7 mouse cellular contexts compared by ENCODE assay signal in genomic region chr14:59625158-59625805, GRCm38 (mm10). TPM values are rescaled to one million over a fixed set of nuclear protein-coding genes. Genes with fewer than 3 reads are reported as not detected.
A peak's percentile ranks its signal among the peaks of the same experiment; 100 is the strongest.
DNase-seq lines count a peak whose midpoint lies in the region; ATAC-seq and TF ChIP-seq lines count a peak whose summit lies in the region.

Gene Shisa2 (plus strand): TSS chr14:59625308.

- peak; percentile 54 for TF ChIP-seq POLR2A in myocyte (IDR thresholded peaks at IDR 0.05; ENCODE audit: insufficient read length, low read depth)

- no peak within 1 kb of the TSS for H3K27ac ChIP-seq in brown adipose tissue, adult 24 weeks (replicated peaks; ENCODE audit: low read depth, low read length)
- H3K27ac ChIP-seq in forebrain, embryonic 11.5 days (ENCODE audit: low read depth, low read length): peak within 1 kb of the TSS; percentile 75
- peak within 1 kb of the TSS; percentile 89 for H3K27ac ChIP-seq in heart, embryonic 13.5 days (replicated peaks)
- H3K27ac ChIP-seq in kidney, postnatal 0 days: peak within 1 kb of the TSS; percentile 69
- no peak within 1 kb of the TSS for H3K27ac ChIP-seq in liver, embryonic 11.5 days (ENCODE audit: low read depth, low read length)
- H3K27ac ChIP-seq in stomach, postnatal 0 days (replicated peaks): peak within 1 kb of the TSS; percentile 69

- peak; percentile 68 for TF ChIP-seq CTCF in kidney, postnatal 0 days (IDR thresholded peaks at IDR 0.05; ENCODE audit: low read depth)
- TF ChIP-seq CTCF in stomach, postnatal 0 days (IDR thresholded peaks at IDR 0.05; ENCODE audit: low read depth): peak; percentile 79

- H3K36me3 ChIP-seq in forebrain, embryonic 11.5 days (ENCODE audit: control insufficient read depth, insufficient read depth, low read length): no peaks in the 10 kb centered on the region
- H3K36me3 ChIP-seq in heart, embryonic 13.5 days: peaks cover 9% of the 10 kb centered on the region
- H3K36me3 ChIP-seq in kidney, postnatal 0 days (ENCODE audit: insufficient read depth, low read length): no peaks in the 10 kb centered on the region
- H3K36me3 ChIP-seq in liver, embryonic 11.5 days (ENCODE audit: control insufficient read depth, insufficient read depth, low read length): no peaks in the 10 kb centered on the region
- H3K36me3 ChIP-seq in myocyte (ENCODE audit: control insufficient read depth, insufficient read depth): no peaks in the 10 kb centered on the region
- no peaks in the 10 kb centered on the region for H3K36me3 ChIP-seq in stomach, postnatal 0 days (ENCODE audit: control insufficient read depth, insufficient read depth, low read length)

- peak within 1 kb of the TSS; percentile 55 for H3K4me3 ChIP-seq in brown adipose tissue, adult 24 weeks (ENCODE audit: insufficient read depth, low read depth, low read length)
- H3K4me3 ChIP-seq in forebrain, embryonic 11.5 days (ENCODE audit: low read depth, low read length): peak within 1 kb of the TSS; percentile 78
- H3K4me3 ChIP-seq in heart, embryonic 13.5 days: peak within 1 kb of the TSS; percentile 76
- peak within 1 kb of the TSS; percentile 59 for H3K4me3 ChIP-seq in kidney, postnatal 0 days (replicated peaks; ENCODE audit: low read depth, low read length)
- H3K4me3 ChIP-seq in liver, embryonic 11.5 days (ENCODE audit: low read depth, low read length): peak within 1 kb of the TSS; percentile 59
- H3K4me3 ChIP-seq in myocyte: peak within 1 kb of the TSS; percentile 12
- H3K4me3 ChIP-seq in stomach, postnatal 0 days (ENCODE audit: low read depth, low read length): peak within 1 kb of the TSS; percentile 56

- no peaks in the 10 kb centered on the region for H3K4me1 ChIP-seq in brown adipose tissue, adult 24 weeks (ENCODE audit: control insufficient read depth, insufficient read depth, insufficient read length, low read length)
- no peaks in the 10 kb centered on the region for H3K4me1 ChIP-seq in forebrain, embryonic 11.5 days (replicated peaks; ENCODE audit: control insufficient read depth, insufficient read depth, low read length)
- H3K4me1 ChIP-seq in heart, embryonic 13.5 days: peaks cover 29% of the 10 kb centered on the region
- H3K4me1 ChIP-seq in kidney, postnatal 0 days (replicated peaks; ENCODE audit: insufficient read depth, low read length): no peaks in the 10 kb centered on the region
- 0 out of 2 replicates have a peak, but pooled peaks cover 3% of the 10 kb centered on the region for H3K4me1 ChIP-seq in liver, embryonic 11.5 days (replicated peaks; ENCODE audit: control insufficient read depth, insufficient read depth, low read length)
- H3K4me1 ChIP-seq in stomach, postnatal 0 days (replicated peaks; ENCODE audit: control insufficient read depth, insufficient read depth): no peaks in the 10 kb centered on the region

- no peaks in the 10 kb centered on the region; the same call in 1 of the 2 replicates for H3K27me3 ChIP-seq in forebrain, embryonic 11.5 days (ENCODE audit: control insufficient read depth, insufficient read depth, low read length)
- H3K27me3 ChIP-seq in heart, embryonic 13.5 days (replicated peaks): peaks cover 17% of the 10 kb centered on the region
- no peaks in the 10 kb centered on the region for H3K27me3 ChIP-seq in kidney, postnatal 0 days (ENCODE audit: insufficient read depth, low read length)
- peaks cover 33% of the 10 kb centered on the region for H3K27me3 ChIP-seq in liver, embryonic 11.5 days (replicated peaks; ENCODE audit: control insufficient read depth, insufficient read depth, low read length)
- H3K27me3 ChIP-seq in myocyte (ENCODE audit: control insufficient read depth, insufficient read depth, insufficient read length): peaks cover 19% of the 10 kb centered on the region
- no peaks in the 10 kb centered on the region for H3K27me3 ChIP-seq in stomach, postnatal 0 days (ENCODE audit: control insufficient read depth, insufficient read depth, low read length)

- peak; percentile 90 for ATAC-seq in forebrain, embryonic 11.5 days (replicated peaks; ENCODE audit: low FRiP score)
- ATAC-seq in heart, embryonic 13.5 days (ENCODE audit: extremely low read depth, insufficient number of reproducible peaks, low FRiP score, low TSS enrichment): peak; percentile 62
- peak; percentile 80 for ATAC-seq in kidney, postnatal 0 days (replicated peaks; ENCODE audit: low FRiP score, low read depth)
- ATAC-seq in liver, embryonic 11.5 days (replicated peaks; ENCODE audit: low FRiP score): peak; percentile 66
- peak; percentile 86 for ATAC-seq in stomach, postnatal 0 days (ENCODE audit: low FRiP score, low TSS enrichment)

- TF ChIP-seq EP300 in stomach, postnatal 0 days (optimal IDR thresholded peaks at IDR 0.05): no peak

- H3K79me2 ChIP-seq in myocyte (ENCODE audit: control insufficient read depth, insufficient read depth): no peaks in the 10 kb centered on the region

- peak; percentile 94 for DNase-seq in forebrain, embryonic 11.5 days (ENCODE audit: low spot score)
- DNase-seq in kidney, postnatal 0 days (ENCODE audit: low spot score): peak; percentile 89
- DNase-seq in liver, embryonic 11.5 days (ENCODE audit: low spot score): peak; percentile 77
- peak; percentile 88 for DNase-seq in stomach, postnatal 0 days (ENCODE audit: low spot score)

- WGBS in forebrain, embryonic 11.5 days: under 1% methylated on average over 64 of the region's 65 CpGs
- under 1% methylated on average over 60 of the region's 65 CpGs for WGBS in heart, embryonic 13.5 days
- under 1% methylated on average over 57 of the region's 65 CpGs for WGBS in kidney, postnatal 0 days
- WGBS in liver, embryonic 11.5 days: under 1% methylated on average over 63 of the region's 65 CpGs
- under 1% methylated on average over 56 of the region's 65 CpGs for WGBS in stomach, postnatal 0 days

- H3K9me3 ChIP-seq in forebrain, embryonic 11.5 days (ENCODE audit: control insufficient read depth, low read length): no peaks in the 10 kb centered on the region
- no peaks in the 10 kb centered on the region for H3K9me3 ChIP-seq in heart, embryonic 13.5 days
- H3K9me3 ChIP-seq in kidney, postnatal 0 days (replicated peaks; ENCODE audit: low read length): no peaks in the 10 kb centered on the region
- H3K9me3 ChIP-seq in liver, embryonic 11.5 days (ENCODE audit: control insufficient read depth, low read length): no peaks in the 10 kb centered on the region
- no peaks in the 10 kb centered on the region for H3K9me3 ChIP-seq in stomach, postnatal 0 days (ENCODE audit: control insufficient read depth, low read length)

- H3ac ChIP-seq in myocyte (ENCODE audit: control insufficient read depth, insufficient read length): peak within 1 kb of the TSS; percentile 29

- peak within 1 kb of the TSS; percentile 62 for H3K4me2 ChIP-seq in forebrain, embryonic 11.5 days (ENCODE audit: low read depth, low read length, severe bottlenecking)
- H3K4me2 ChIP-seq in heart, embryonic 13.5 days: peak within 1 kb of the TSS; percentile 90
- H3K4me2 ChIP-seq in kidney, postnatal 0 days (ENCODE audit: low read length): peak within 1 kb of the TSS; percentile 88
- peak within 1 kb of the TSS; percentile 76 for H3K4me2 ChIP-seq in liver, embryonic 11.5 days
- H3K4me2 ChIP-seq in myocyte (ENCODE audit: low read depth): peak within 1 kb of the TSS; percentile 45
- H3K4me2 ChIP-seq in stomach, postnatal 0 days (replicated peaks; ENCODE audit: low read depth): peak within 1 kb of the TSS; percentile 85

- peak within 1 kb of the TSS; percentile 89 for H3K9ac ChIP-seq in forebrain, embryonic 11.5 days (ENCODE audit: low read length)
- peak within 1 kb of the TSS; percentile 87 for H3K9ac ChIP-seq in heart, embryonic 13.5 days
- peak within 1 kb of the TSS; percentile 55 for H3K9ac ChIP-seq in kidney, postnatal 0 days (ENCODE audit: low read depth, low read length)
- H3K9ac ChIP-seq in liver, embryonic 11.5 days (ENCODE audit: low read depth, low read length): peak within 1 kb of the TSS; percentile 40
- H3K9ac ChIP-seq in stomach, postnatal 0 days (ENCODE audit: low read length): peak within 1 kb of the TSS; percentile 57

TF ChIP-seq in myocyte, 11 proteins besides CTCF, POLR2A, EP300 and RAD21:
- TF ChIP-seq MYOD1 (IDR thresholded peaks at IDR 0.05; ENCODE audit: control insufficient read depth in 1 of 3, insufficient read length in 2 of 3, low read depth in 2 of 3): no peak
- no peak for TF ChIP-seq USF1 (IDR thresholded peaks at IDR 0.05; ENCODE audit: low read depth)
- TF ChIP-seq POLR2AphosphoS2 (IDR thresholded peaks at IDR 0.05; ENCODE audit: insufficient read length, low read depth): no peak
- peak in 1 of 3 experiments; percentile 13 for TF ChIP-seq MYOG (IDR thresholded peaks at IDR 0.05; ENCODE audit: control insufficient read depth in 1 of 3, insufficient read depth in 1 of 3, insufficient read length in 2 of 3, low read depth in 2 of 3)
- TF ChIP-seq REST (IDR thresholded peaks at IDR 0.05; ENCODE audit: insufficient read depth, insufficient read length): no peak

RNA-seq across cellular contexts. Expression of gene Shisa2, which starts in this region (rescaled TPM):
- polyA plus RNA-seq in brown adipose tissue, adult 24 weeks (2012; ENCODE audit: insufficient read depth, insufficient read length, missing spikeins): 0.44 and 2.0 TPM in 2 replicates
- polyA plus RNA-seq in forebrain, embryonic 11.5 days (2014; fragmentation: Nextera tagmentation; extraction: Ambion mirVana): 54.3 and 55.5 TPM in 2 replicates
- polyA plus RNA-seq in heart, embryonic 13.5 days (2015; fragmentation: Nextera tagmentation; extraction: Ambion mirVana): 9.1 and 10.8 TPM in 2 replicates
- polyA plus RNA-seq in kidney, postnatal 0 days (2015; fragmentation: Nextera tagmentation; extraction: Ambion mirVana): 11.8 and 15.9 TPM in 2 replicates
- 5.2 and 5.4 TPM in 2 replicates for polyA plus RNA-seq in liver, embryonic 11.5 days (2014; fragmentation: Nextera tagmentation; extraction: Ambion mirVana)
- polyA plus RNA-seq in myocyte (2012; fragmentation: generic; extraction: Trizol): 4.3 TPM
- polyA plus RNA-seq in stomach, postnatal 0 days (2015; fragmentation: Nextera tagmentation; extraction: Ambion mirVana): 4.4 and 4.8 TPM in 2 replicates

Comparison
In these comparisons a context has a peak if more than half of its experiments do, and no peak if none do; other contexts are left out.
1. H3K27ac ChIP-seq: peak in forebrain, embryonic 11.5 days (single experiment), heart, embryonic 13.5 days (single experiment), kidney, postnatal 0 days (single experiment) and stomach, postnatal 0 days (single experiment); none in brown adipose tissue, adult 24 weeks (single experiment) and liver, embryonic 11.5 days (single experiment).
2. H3K4me3 ChIP-seq: peak in every context shown above with its lines; median percentile 78 in forebrain, embryonic 11.5 days; 76 in heart, embryonic 13.5 days; 59 in kidney, postnatal 0 days; 59 in liver, embryonic 11.5 days; 56 in stomach, postnatal 0 days; 55 in brown adipose tissue, adult 24 weeks; 12 in myocyte.
3. Peak in every context shown above with its lines, with median percentiles within 50 percentile points of each other: ATAC-seq, DNase-seq, H3K4me2 ChIP-seq and H3K9ac ChIP-seq.